Mouse (Mus musculus): ENCODE results near the gene Hist1h4d. TPM values are rescaled to one million over a fixed set of nuclear protein-coding genes. Genes with fewer than 3 reads are reported as not detected.

Hist1h4d gene
- total and polyA plus RNA-seq, 3 experiments: 11.7 to 1,889 TPM; not detected in 1

- TF ChIP-seq GATA1 (IDR thresholded peaks at IDR 0.05; ENCODE audit: low read depth, low read length): no peak
- no peak for TF ChIP-seq ETS1 (IDR thresholded peaks at IDR 0.05; ENCODE audit: low read depth, low read length)
- TF ChIP-seq MEF2A (IDR thresholded peaks at IDR 0.05; ENCODE audit: extremely low read depth, insufficient replicate concordance, low read depth, low read length, poor library complexity, severe bottlenecking): no peak
- no peak for TF ChIP-seq TBP (IDR thresholded peaks at IDR 0.05; ENCODE audit: low read depth, low read length)
- TF ChIP-seq KAT2A (conservative IDR thresholded peaks at IDR 0.05; ENCODE audit: low read depth, low read length): no peak
- TF ChIP-seq MAX (IDR thresholded peaks at IDR 0.05; ENCODE audit: low read length): no peak
- TF ChIP-seq SMC3 (IDR thresholded peaks at IDR 0.05; ENCODE audit: low read depth, low read length): no peak
- TF ChIP-seq ZMIZ1 (IDR thresholded peaks at IDR 0.05; ENCODE audit: low read depth, low read length): no peak
- Histone ChIP-seq H3K36me3 (ENCODE audit: control insufficient read depth in 1 of 2, insufficient read depth in 2 of 2, low read length in 2 of 2) (peaks cover 0 to 12% of the 10 kb centered on the region in 2 experiments; a peak in 2 of 4 replicates), H3K4me1 (ENCODE audit: control insufficient read depth in 1 of 2, insufficient read depth in 2 of 2, low read length in 2 of 2) (peaks cover 0 to 8% of the 10 kb centered on the region in 2 experiments; a peak in 2 of 4 replicates), H3K9me3 (replicated peaks; ENCODE audit: insufficient read depth, low read length) (no peaks in the 10 kb centered on the region), H3K27me3 (ENCODE audit: control insufficient read depth in 1 of 2, insufficient read depth in 2 of 2, low read length in 2 of 2) (no peaks in the 10 kb centered on the region), H3K27ac (ENCODE audit: control insufficient read depth, low read depth, low read length) (no peak overlapping the region), H3K4me3 (ENCODE audit: control insufficient read depth in 1 of 2, insufficient read depth in 1 of 2, low read depth in 2 of 2, low read length in 2 of 2) (no peak overlapping the region), H3K79me2 (ENCODE audit: control insufficient read depth, insufficient read depth, low read length, poor library complexity) (no peaks in the 10 kb centered on the region), H3K9ac (ENCODE audit: control insufficient read depth, low read depth, low read length, poor library complexity, severe bottlenecking) (no peak overlapping the region)
- no peak for DNase-seq (ENCODE audit: low read depth, low spot score)
Observed at GRCm38 (mm10) chr13:23605052-23605451, 23.7 kb downstream of the Hist1h4d start.

- peak; percentile 49 to 55; a peak in 2 of 4 replicates for TF ChIP-seq EP300 (IDR thresholded peaks at IDR 0.05; ENCODE audit: low read depth in 1 of 2, low read length in 2 of 2)
- peak; percentile 69 for TF ChIP-seq GATA1 (IDR thresholded peaks at IDR 0.05; ENCODE audit: low read depth, low read length)
- TF ChIP-seq ETS1 (IDR thresholded peaks at IDR 0.05; ENCODE audit: low read depth, low read length): peak; percentile 31; the same call in 1 of the 2 replicates
- TF ChIP-seq JUND (IDR thresholded peaks at IDR 0.05; ENCODE audit: low read depth, low read length): peak; percentile 63
- TF ChIP-seq CHD1 (IDR thresholded peaks at IDR 0.05; ENCODE audit: low read depth, low read length): no peak
- TF ChIP-seq MYB (IDR thresholded peaks at IDR 0.05; ENCODE audit: low read depth, low read length): no peak
- H3K4me3 ChIP-seq (ENCODE audit: control insufficient read depth in 1 of 2, insufficient read depth in 1 of 2, low read depth in 2 of 2, low read length in 2 of 2): no peak overlapping the region
- H3K4me1 ChIP-seq (ENCODE audit: control insufficient read depth in 1 of 2, insufficient read depth in 2 of 2, low read length in 2 of 2): peaks cover 0 to 8% of the 10 kb centered on the region in 2 experiments; a peak in 2 of 4 replicates
- no peaks in the 10 kb centered on the region for H3K27me3 ChIP-seq (ENCODE audit: control insufficient read depth in 1 of 2, insufficient read depth in 2 of 2, low read length in 2 of 2)
- DNase-seq (ENCODE audit: low read depth, low spot score): peak; percentile 71
- H3K9me3 ChIP-seq (replicated peaks; ENCODE audit: insufficient read depth, low read length): no peaks in the 10 kb centered on the region
- no peaks in the 10 kb centered on the region for H3K79me2 ChIP-seq (ENCODE audit: control insufficient read depth, insufficient read depth, low read length, poor library complexity)
- no peak overlapping the region for H3K27ac ChIP-seq (ENCODE audit: control insufficient read depth, low read depth, low read length)
- H3K36me3 ChIP-seq (ENCODE audit: control insufficient read depth in 1 of 2, insufficient read depth in 2 of 2, low read length in 2 of 2): peaks cover 0 to 12% of the 10 kb centered on the region in 2 experiments; a peak in 2 of 4 replicates
- no peak overlapping the region for H3K9ac ChIP-seq (ENCODE audit: control insufficient read depth, low read depth, low read length, poor library complexity, severe bottlenecking)
Observed at GRCm38 (mm10) chr13:23609209-23609608, 27.8 kb downstream of the Hist1h4d start.

GRCm38 (mm10) chr13:23609844-23610243, 28.4 kb downstream of the Hist1h4d start:
- H3K4me1 ChIP-seq (ENCODE audit: control insufficient read depth in 1 of 2, insufficient read depth in 2 of 2, low read length in 2 of 2): peaks cover 0 to 8% of the 10 kb centered on the region in 2 experiments; a peak in 2 of 4 replicates
- DNase-seq (ENCODE audit: low read depth, low spot score): no peak
- H3K36me3 ChIP-seq (ENCODE audit: control insufficient read depth in 1 of 2, insufficient read depth in 2 of 2, low read length in 2 of 2): peaks cover 0 to 12% of the 10 kb centered on the region in 2 experiments; a peak in 2 of 4 replicates
- H3K27me3 ChIP-seq (ENCODE audit: control insufficient read depth in 1 of 2, insufficient read depth in 2 of 2, low read length in 2 of 2): no peaks in the 10 kb centered on the region
- no peaks in the 10 kb centered on the region for H3K9me3 ChIP-seq (replicated peaks; ENCODE audit: insufficient read depth, low read length)
- H3K9ac ChIP-seq (ENCODE audit: control insufficient read depth, low read depth, low read length, poor library complexity, severe bottlenecking): no peak overlapping the region
- TF ChIP-seq POLR2AphosphoS2 (IDR thresholded peaks at IDR 0.05; ENCODE audit: low read length) (no peak), ZMIZ1 (IDR thresholded peaks at IDR 0.05; ENCODE audit: low read depth, low read length) (no peak), EP300 (IDR thresholded peaks at IDR 0.05; ENCODE audit: low read depth in 1 of 2, low read length in 2 of 2) (no peak), RCOR1 (IDR thresholded peaks at IDR 0.05; ENCODE audit: low read depth, low read length) (no peak), MAFK (IDR thresholded peaks at IDR 0.05; ENCODE audit: borderline replicate concordance, low read depth, low read length) (no peak), ETS1 (IDR thresholded peaks at IDR 0.05; ENCODE audit: low read depth, low read length) (no peak), NELFE (IDR thresholded peaks at IDR 0.05; ENCODE audit: low read depth, low read length) (no peak), CTCF (IDR thresholded peaks at IDR 0.05 in 2 of 3, conservative IDR thresholded peaks at IDR 0.05 in 1 of 3; ENCODE audit: control insufficient read depth in 1 of 3, insufficient read depth in 1 of 3, low read depth in 2 of 3, low read length in 3 of 3, poor library complexity in 1 of 3, severe bottlenecking in 1 of 3) (no peak), TCF12 (IDR thresholded peaks at IDR 0.05; ENCODE audit: low read depth, low read length) (no peak), USF2 (IDR thresholded peaks at IDR 0.05; ENCODE audit: borderline replicate concordance in 1 of 2, insufficient read depth in 1 of 2, low read depth in 1 of 2, low read length in 2 of 2) (no peak), RAD21 (IDR thresholded peaks at IDR 0.05; ENCODE audit: low read depth, low read length) (no peak), BHLHE40 (IDR thresholded peaks at IDR 0.05; ENCODE audit: borderline replicate concordance, low read depth, low read length) (no peak), KAT2A (conservative IDR thresholded peaks at IDR 0.05; ENCODE audit: low read depth, low read length) (no peak), ELF1 (IDR thresholded peaks at IDR 0.05; ENCODE audit: low read depth, low read length) (no peak)
- no peak overlapping the region for H3K27ac ChIP-seq (ENCODE audit: control insufficient read depth, low read depth, low read length)
- H3K4me3 ChIP-seq (ENCODE audit: control insufficient read depth in 1 of 2, insufficient read depth in 1 of 2, low read depth in 2 of 2, low read length in 2 of 2): no peak overlapping the region
- no peaks in the 10 kb centered on the region for H3K79me2 ChIP-seq (ENCODE audit: control insufficient read depth, insufficient read depth, low read length, poor library complexity)

Measured in MEL (cell line).